Mouse (Mus musculus): ENCODE measurements around the gene Clip3. TPM values are rescaled to one million over a fixed set of nuclear protein-coding genes. Genes with fewer than 3 reads are reported as not detected.
A peak's percentile ranks its signal among the peaks of the same experiment; 100 is the strongest.

Clip3 gene
- total RNA-seq, 1 experiment: 5.4 TPM

GRCm38 (mm10) chr7:30353279-30353822 lies 61.8 kb downstream of the Clip3 start:
- TF ChIP-seq MAFK (IDR thresholded peaks at IDR 0.05; ENCODE audit: insufficient read depth, low read depth, low read length) (no peak), CHD2 (IDR thresholded peaks at IDR 0.05; ENCODE audit: low read depth, low read length) (no peak), HCFC1 (IDR thresholded peaks at IDR 0.05; ENCODE audit: borderline replicate concordance, insufficient read depth, low read length) (no peak), ZNF384 (IDR thresholded peaks at IDR 0.05; ENCODE audit: low read depth, low read length) (no peak), ZC3H11A (IDR thresholded peaks at IDR 0.05; ENCODE audit: borderline replicate concordance, low read depth, low read length) (no peak)

GRCm38 (mm10) chr7:30354059-30354458 lies 62.5 kb downstream of the Clip3 start:
- H3K36me3 ChIP-seq (ENCODE audit: control insufficient read depth, insufficient read depth, low read length, poor library complexity, severe bottlenecking): no peaks in the 10 kb centered on the region
- no peak for TF ChIP-seq ZNF384 (IDR thresholded peaks at IDR 0.05; ENCODE audit: low read depth, low read length)
- no peak for TF ChIP-seq ZC3H11A (IDR thresholded peaks at IDR 0.05; ENCODE audit: borderline replicate concordance, low read depth, low read length)
- peaks cover 0 to 13% of the 10 kb centered on the region in 2 experiments; a peak in 2 of 4 replicates for H3K4me1 ChIP-seq (ENCODE audit: control insufficient read depth in 2 of 2, insufficient read depth in 2 of 2, low read length in 2 of 2, poor library complexity in 1 of 2)
- no peak overlapping the region for H3K9ac ChIP-seq (ENCODE audit: insufficient read depth, low read depth, low read length, poor library complexity, severe bottlenecking)
- DNase-seq (ENCODE audit: low read depth, low spot score): no peak
- H3K9me3 ChIP-seq (ENCODE audit: control insufficient read depth, insufficient read depth, low read depth, low read length): no peaks in the 10 kb centered on the region
- H3K27ac ChIP-seq (ENCODE audit: insufficient read depth, low read depth, low read length, poor library complexity, severe bottlenecking): no peak overlapping the region
- H3K4me3 ChIP-seq (ENCODE audit: insufficient read depth in 1 of 2, low read depth in 1 of 2, low read length in 2 of 2, poor library complexity in 1 of 2, severe bottlenecking in 1 of 2): no peak overlapping the region
- in situ Hi-C loops (cut with MboI; ENCODE audit: low sequenced_read_pairs in 2 of 2, unreplicated experiment in 2 of 2): no loop called here

More at GRCm38 (mm10) chr7:30353279-30353822, 61.8 kb downstream of the Clip3 start:
- Histone ChIP-seq H3K9me3 (ENCODE audit: control insufficient read depth, insufficient read depth, low read depth, low read length) (no peaks in the 10 kb centered on the region), H3K4me1 (ENCODE audit: control insufficient read depth in 2 of 2, insufficient read depth in 2 of 2, low read length in 2 of 2, poor library complexity in 1 of 2) (peaks cover 0 to 13% of the 10 kb centered on the region in 2 experiments; a peak in 2 of 4 replicates), H3K27ac (ENCODE audit: insufficient read depth, low read depth, low read length, poor library complexity, severe bottlenecking) (no peak overlapping the region), H3K4me3 (ENCODE audit: insufficient read depth in 1 of 2, low read depth in 1 of 2, low read length in 2 of 2, poor library complexity in 1 of 2, severe bottlenecking in 1 of 2) (no peak overlapping the region), H3K36me3 (ENCODE audit: control insufficient read depth, insufficient read depth, low read length, poor library complexity, severe bottlenecking) (no peaks in the 10 kb centered on the region), H3K9ac (ENCODE audit: insufficient read depth, low read depth, low read length, poor library complexity, severe bottlenecking) (no peak overlapping the region)
- in situ Hi-C loops (cut with MboI; ENCODE audit: low sequenced_read_pairs in 2 of 2, unreplicated experiment in 2 of 2): no loop called here
- DNase-seq (ENCODE audit: low read depth, low spot score): peak; percentile 88

Other genes with a start within 250 kb of the Clip3 start
- 2.1 and 3.3 TPM in 2 replicates for gene Zfp14, start 240.3 kb upstream of the Clip3 start, total RNA-seq (2012; rRNA removed)
- 5.8 and 7.3 TPM in 2 replicates for gene Zfp82, start 218.8 kb upstream of the Clip3 start, total RNA-seq (2012; rRNA removed)
- 0.26 and 0.71 TPM in 2 replicates for gene Gm26920, start 201.3 kb upstream of the Clip3 start, total RNA-seq (2012; rRNA removed)
- 13.1 and 16.3 TPM in 2 replicates for gene Zfp566, start 201.2 kb upstream of the Clip3 start, total RNA-seq (2012; rRNA removed)
- gene Zfp260, start 197.0 kb upstream of the Clip3 start, total RNA-seq (2012; rRNA removed): 33.5 and 40.4 TPM in 2 replicates
- 5.3 and 5.7 TPM in 2 replicates for gene Zfp382, start 169.8 kb upstream of the Clip3 start, total RNA-seq (2012; rRNA removed)
- gene Zfp146, start 122.0 kb upstream of the Clip3 start, total RNA-seq (2012; rRNA removed): 35.0 and 37.9 TPM in 2 replicates
- 54.8 and 57.8 TPM in 2 replicates for gene Cox7a1, start 107.6 kb upstream of the Clip3 start, total RNA-seq (2012; rRNA removed)
- gene Capns1, start 92.9 kb upstream of the Clip3 start, total RNA-seq (2012; rRNA removed): 160 and 164 TPM in 2 replicates
- gene Polr2i, start 59.8 kb upstream of the Clip3 start, total RNA-seq (2012; rRNA removed): 209 and 309 TPM in 2 replicates
- 158 and 173 TPM in 2 replicates for gene Tbcb, start 59.5 kb upstream of the Clip3 start, total RNA-seq (2012; rRNA removed)
- gene Ovol3, start 56.0 kb upstream of the Clip3 start, total RNA-seq (2012; rRNA removed): not detected in 2 replicates
- 1.2 and 2.7 TPM in 2 replicates for gene Thap8, start 11.6 kb upstream of the Clip3 start, total RNA-seq (2012; rRNA removed)
- gene Wdr62, start 11.3 kb upstream of the Clip3 start, total RNA-seq (2012; rRNA removed): 21.6 and 30.5 TPM in 2 replicates
- 24.5 and 37.8 TPM in 2 replicates for gene Alkbh6, start 17.0 kb downstream of the Clip3 start, total RNA-seq (2012; rRNA removed)
- gene Syne4, start 23.1 kb downstream of the Clip3 start, total RNA-seq (2012; rRNA removed): 14.5 and 25.5 TPM in 2 replicates
- gene E130208F15Rik, start 30.0 kb downstream of the Clip3 start, total RNA-seq (2012; rRNA removed): 1.9 and 3.3 TPM in 2 replicates
- 6.6 and 8.5 TPM in 2 replicates for gene Sdhaf1, start 32.2 kb downstream of the Clip3 start, total RNA-seq (2012; rRNA removed)
- gene Lrfn3, start 71.0 kb downstream of the Clip3 start, total RNA-seq (2012; rRNA removed): 2.6 and 4.4 TPM in 2 replicates
- not detected in 2 replicates for gene Tyrobp, start 122.0 kb downstream of the Clip3 start, total RNA-seq (2012; rRNA removed)
- gene Hcst, start 128.1 kb downstream of the Clip3 start, total RNA-seq (2012; rRNA removed): not detected in 2 replicates
- 4.2 and 8.2 TPM in 2 replicates for gene Nfkbid, start 130.0 kb downstream of the Clip3 start, total RNA-seq (2012; rRNA removed)
- gene Aplp1, start 153.8 kb downstream of the Clip3 start, total RNA-seq (2012; rRNA removed): 36.9 and 63.7 TPM in 2 replicates
- gene Kirrel2, start 166.0 kb downstream of the Clip3 start, total RNA-seq (2012; rRNA removed): 10.7 and 29.8 TPM in 2 replicates
- gene Nphs1, start 166.6 kb downstream of the Clip3 start, total RNA-seq (2012; rRNA removed): 45.7 and 72.5 TPM in 2 replicates
- 0.80 and 0.90 TPM in 2 replicates for gene Prodh2, start 201.9 kb downstream of the Clip3 start, total RNA-seq (2012; rRNA removed)
- gene Arhgap33, start 243.3 kb downstream of the Clip3 start, total RNA-seq (2012; rRNA removed): 1.0 and 1.4 TPM in 2 replicates

Measured in ES-E14 (cell line).